Mouse (Mus musculus) olfactory bulb, adult 2 months (tissue): ENCODE data around the gene Cdc14b. TPM values are rescaled to one million over a fixed set of nuclear protein-coding genes. Genes with fewer than 3 reads are reported as not detected.
A peak's percentile ranks its signal among the peaks of the same experiment; 100 is the strongest.

Experiments used
- H3K27ac ChIP-seq: fragments of 200-500 bp; 2 replicates; pipeline ENCODE4 v1.5.1; 2012; ENCODE audit warnings: low read depth, low read length; ENCODE audit not compliant: insufficient read depth
- H3K4me1 ChIP-seq: fragments of 200-500 bp; 2 replicates; pipeline ENCODE4 v1.6.1; 2012; ENCODE audit warnings: low read length; ENCODE audit not compliant: control insufficient read depth, insufficient read depth
- H3K4me3 ChIP-seq: fragments of 200-500 bp; 2 replicates; pipeline ENCODE4 v1.5.1; 2012; ENCODE audit warnings: mild to moderate bottlenecking, low read depth, low read length, moderate library complexity; ENCODE audit not compliant: insufficient read depth
- CTCF ChIP-seq: fragments of 200-500 bp; IDR thresholded peaks from 2 replicates; pipeline ENCODE4 v1.5.1; 2012; ENCODE audit warnings: low read depth, mild to moderate bottlenecking, low read length, moderate library complexity; ENCODE audit not compliant: insufficient read depth
- POLR2A ChIP-seq: fragments of 200-500 bp; IDR thresholded peaks from 2 replicates; pipeline ENCODE4 v1.6.1; 2012; ENCODE audit warnings: mild to moderate bottlenecking, low read depth, low read length, moderate library complexity; ENCODE audit not compliant: insufficient read depth
- WGBS: fragments of 180-500 bp; shearing (Covaris S2); methylation state at CpG from one replicate; pipeline ENCODE4 v1.1.7; 2018; 5-methylcytosine and 5-hydroxymethylcytosine counted together
- polyA plus RNA-seq: library from polyadenylated mRNA; stranded (reverse); fragments of >200 nt; gene quantifications from 2 replicates; pipeline ENCODE4 v1.2.4, GENCODE M21; 2012; ENCODE audit warnings: low replicate concordance; ENCODE audit not compliant: missing spikeins, insufficient read depth, insufficient read length

Gene Cdc14b
- polyA plus RNA-seq, 1 experiment: not detected

- Histone ChIP-seq H3K4me3 (peak overlapping the region; percentile 42), H3K4me1 (peaks cover 8% of the 10 kb centered on the region), H3K27ac (no peak overlapping the region)
- WGBS: 10% methylated on average over 24 of the region's 24 CpGs
- TF ChIP-seq POLR2A: no peak
These were observed 26.8 kb downstream of the Cdc14b start for GRCm38 (mm10) chr13:64248161-64248774.

DNA sequence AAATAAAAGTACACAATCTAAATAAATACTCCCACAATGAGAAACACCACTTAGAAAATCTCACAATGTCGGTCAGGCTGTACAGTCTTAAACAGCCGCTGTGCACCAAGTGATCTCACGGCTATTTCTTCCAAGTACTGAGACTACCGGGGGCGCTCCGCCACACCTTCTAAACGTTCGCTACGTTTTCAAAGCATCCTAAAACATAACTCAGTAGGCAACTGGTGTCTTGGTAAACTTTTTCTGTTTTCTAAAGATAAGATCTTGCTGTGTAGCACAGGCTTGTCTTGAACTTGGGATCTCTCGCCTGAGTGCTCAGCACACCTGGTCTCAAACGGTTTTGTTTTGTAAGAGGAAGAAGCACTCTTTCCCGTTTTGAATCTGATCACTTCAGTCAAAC, 29.0 kb downstream of the Cdc14b start:
- no peak overlapping the region for H3K27ac ChIP-seq
- WGBS: 87% methylated on average over 12 of the region's 12 CpGs
- H3K4me3 ChIP-seq: no peak overlapping the region
- no peak for TF ChIP-seq CTCF
- no peak for TF ChIP-seq POLR2A
- peaks cover 8% of the 10 kb centered on the region for H3K4me1 ChIP-seq

GRCm38 (mm10) chr13:64244685-64245261, 30.3 kb downstream of the Cdc14b start:
- no peak for TF ChIP-seq CTCF
- TF ChIP-seq POLR2A: no peak
- no peak overlapping the region for H3K27ac ChIP-seq
- peaks cover 8% of the 10 kb centered on the region for H3K4me1 ChIP-seq
- 93% methylated on average over 4 of the region's 4 CpGs for WGBS
- no peak overlapping the region for H3K4me3 ChIP-seq

DNA sequence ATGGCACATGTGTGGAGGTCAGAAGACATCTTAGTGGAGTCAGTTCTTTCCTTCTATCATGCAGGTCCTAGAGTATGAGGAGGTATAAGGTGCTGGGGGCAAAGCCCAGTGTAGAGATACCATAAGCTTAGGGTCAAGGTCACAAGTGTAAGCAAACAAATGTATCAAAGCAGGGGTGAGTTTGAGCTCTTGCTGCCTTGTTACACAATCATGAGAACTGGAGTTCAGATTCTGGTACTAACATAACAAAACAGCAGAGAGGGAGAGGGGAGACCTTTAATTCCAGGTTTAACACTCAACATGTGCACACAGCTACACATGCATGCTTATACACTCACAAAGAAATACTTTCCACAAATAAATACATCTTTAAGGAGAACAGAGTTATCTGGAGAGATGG, 32.4 kb downstream of the Cdc14b start:
- no peak overlapping the region for H3K27ac ChIP-seq
- no peak for TF ChIP-seq POLR2A
- TF ChIP-seq CTCF: no peak
- H3K4me1 ChIP-seq: no peaks in the 10 kb centered on the region; the same call in 1 of the 2 replicates
- H3K4me3 ChIP-seq: no peak overlapping the region

DNA sequence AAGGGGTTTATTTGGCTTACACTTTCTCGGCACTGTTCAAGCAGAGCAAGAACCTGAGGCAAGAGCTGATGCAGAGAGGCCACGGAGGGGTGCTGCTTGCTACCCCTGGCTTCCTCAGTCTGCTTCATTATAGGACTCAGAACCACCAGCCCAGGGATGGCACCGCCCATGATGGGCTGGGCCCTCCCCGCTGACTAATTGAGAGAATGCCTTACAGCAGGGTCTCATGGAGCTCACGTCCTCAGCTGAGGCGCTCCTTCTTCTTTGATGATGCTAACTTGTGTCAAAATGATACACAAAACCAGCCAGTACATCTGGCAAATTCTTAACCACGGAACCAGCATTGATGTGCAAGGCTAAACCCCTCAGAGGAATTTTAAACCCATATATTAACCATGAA, 34.5 kb downstream of the Cdc14b start:
- WGBS: 80% methylated on average over 7 of the region's 7 CpGs
- TF ChIP-seq POLR2A (no peak), CTCF (no peak)
- Histone ChIP-seq H3K4me1 (no peaks in the 10 kb centered on the region; the same call in 1 of the 2 replicates), H3K4me3 (no peak overlapping the region), H3K27ac (no peak overlapping the region)

DNA sequence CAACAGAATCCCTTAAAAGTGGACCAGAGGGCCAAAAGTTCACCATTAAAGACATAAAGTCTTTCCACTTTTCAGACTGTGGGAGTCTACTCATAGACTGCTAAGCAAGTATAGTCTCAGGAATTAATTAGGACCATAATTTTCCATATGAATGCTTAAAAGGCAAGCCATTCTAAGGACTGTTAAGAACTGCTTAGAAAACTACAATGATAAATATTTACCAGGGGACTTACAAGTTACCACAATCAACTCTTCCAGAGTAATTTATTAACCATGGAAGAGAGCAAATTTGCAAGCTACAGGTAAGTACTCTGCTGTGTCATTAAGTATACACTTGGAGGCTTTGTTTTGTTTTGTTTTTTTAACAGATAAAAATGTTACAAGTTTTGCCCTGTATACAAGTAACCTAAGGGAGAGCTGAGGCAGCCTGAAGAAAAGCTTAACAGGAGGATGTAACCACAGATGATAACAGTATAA, 37.4 kb downstream of the Cdc14b start:
- TF ChIP-seq CTCF (no peak), POLR2A (no peak)
- Histone ChIP-seq H3K4me1 (no peaks in the 10 kb centered on the region; the same call in 1 of the 2 replicates), H3K4me3 (no peak overlapping the region), H3K27ac (no peak overlapping the region)

DNA sequence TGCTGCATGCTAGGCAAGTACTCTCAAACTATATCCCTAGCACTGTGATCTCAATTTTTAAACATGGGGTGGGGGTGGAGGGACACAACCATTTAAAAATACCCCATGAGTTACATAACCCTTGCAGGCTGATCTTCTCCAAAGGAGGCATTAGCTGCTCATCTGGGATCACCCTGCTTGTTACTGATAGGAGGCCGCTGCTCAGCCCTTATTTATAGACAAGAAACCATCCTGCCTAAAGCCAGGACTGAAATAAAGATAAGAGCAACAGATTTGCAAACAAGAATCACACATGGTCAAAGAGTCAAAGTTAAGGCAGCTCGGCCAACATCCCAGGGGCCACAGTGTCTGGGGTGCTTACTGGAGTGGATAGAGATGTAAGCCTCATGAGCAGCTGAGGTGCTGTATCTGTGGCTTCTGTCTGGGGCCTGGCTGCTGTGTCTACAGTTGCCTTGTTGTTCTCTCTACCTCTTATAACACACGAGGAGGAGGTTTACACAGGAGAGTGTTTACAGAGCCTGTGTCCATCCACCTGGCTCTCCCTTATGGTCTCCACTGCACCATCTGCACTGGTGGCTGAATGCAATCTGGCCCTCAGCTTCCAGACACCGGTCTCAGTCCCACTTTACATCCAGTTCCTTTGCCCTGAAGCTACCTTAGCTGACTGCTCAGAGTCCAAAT, 38.0 kb downstream of the Cdc14b start:
- 85% methylated on average over 4 of the region's 4 CpGs for whole genome bisulfite sequencing
- H3K27ac ChIP-seq: no peak overlapping the region
- H3K4me1 ChIP-seq: no peaks in the 10 kb centered on the region; the same call in 1 of the 2 replicates
- H3K4me3 ChIP-seq: no peak overlapping the region
- TF ChIP-seq POLR2A: no peak
- no peak for TF ChIP-seq CTCF

DNA sequence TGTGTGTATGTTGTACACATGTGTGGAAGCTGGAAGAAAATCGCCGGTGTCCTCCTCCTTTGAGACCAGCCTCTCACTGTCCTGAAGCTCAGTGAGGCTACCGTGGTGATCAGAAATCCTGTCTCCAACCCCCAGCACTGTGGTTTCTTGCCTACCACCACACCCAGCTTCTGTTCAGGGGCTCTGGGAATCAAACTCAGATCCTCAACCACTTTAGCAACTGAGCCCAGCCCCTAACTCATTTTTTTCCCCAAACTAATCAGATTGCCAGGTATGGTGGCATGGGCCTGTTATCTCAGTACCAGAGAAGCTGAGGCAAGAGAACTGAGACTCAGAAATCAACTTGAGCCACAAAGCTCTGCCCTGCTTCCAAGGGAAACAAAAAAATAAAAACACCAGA, 39.3 kb downstream of the Cdc14b start:
- TF ChIP-seq CTCF (no peak), POLR2A (no peak)
- WGBS: 79% methylated on average over 3 of the region's 3 CpGs
- H3K4me1 ChIP-seq: no peaks in the 10 kb centered on the region; the same call in 1 of the 2 replicates
- H3K4me3 ChIP-seq: no peak overlapping the region
- H3K27ac ChIP-seq: no peak overlapping the region

DNA sequence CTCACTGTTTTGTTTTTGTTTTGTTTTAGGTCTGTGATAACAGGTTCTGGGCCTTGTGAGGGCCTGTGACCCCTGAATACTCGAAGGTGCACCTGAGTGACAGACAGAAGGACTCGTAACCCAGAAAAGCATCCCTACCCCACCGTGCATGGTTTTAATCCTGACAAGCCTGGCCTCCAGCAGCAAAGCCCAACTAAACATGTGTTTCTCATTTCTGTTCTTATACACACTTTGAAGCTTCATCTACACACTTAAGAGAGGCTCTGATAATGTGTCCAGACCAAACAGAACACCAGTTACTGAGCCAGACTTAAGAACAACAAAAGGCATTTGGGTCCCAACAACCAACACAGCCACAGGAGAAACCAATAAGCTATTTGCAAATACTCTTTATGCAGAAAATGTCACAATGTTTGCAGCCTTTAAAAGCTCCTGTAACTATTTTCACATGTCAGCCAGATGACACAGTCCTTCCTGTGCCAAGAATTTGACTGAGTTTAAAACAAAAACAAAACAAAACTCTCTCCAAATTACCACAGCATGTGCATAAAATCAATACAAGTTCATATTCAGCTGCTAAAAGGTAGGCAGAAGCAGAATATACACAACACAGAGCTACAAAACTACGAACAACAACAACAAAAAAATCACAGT, 39.9 kb downstream of the Cdc14b start:
- H3K27ac ChIP-seq: no peak overlapping the region
- TF ChIP-seq POLR2A (no peak), CTCF (no peak)
- no peak overlapping the region for H3K4me3 ChIP-seq
- 80% methylated on average over 4 of the region's 4 CpGs for WGBS
- H3K4me1 ChIP-seq: no peaks in the 10 kb centered on the region
